Mouse (Mus musculus) urinary bladder, postnatal 36 days (tissue): ENCODE measurements around the gene Liph.
A peak's percentile ranks its signal among the peaks of the same experiment; 100 is the strongest.
"Not testable (repeated sequence)": the region's sequence is repeated elsewhere in the genome, so short reads cannot be mapped to it uniquely, and the experiment has no call there.

Source experiments
- DNase-seq, 2 experiments: peaks; one replicate each; pipeline ENCODE4 v3.0.0; 2022; ENCODE audit warnings: low spot score in 2 of 2, mixed read lengths in 1 of 2

Liph gene

GRCm38 (mm10) chr16:21976203-21976602, 19.3 kb downstream of the Liph start:
- no peak for DNase-seq

- no peak for DNase-seq
These were observed 24.0 kb downstream of the Liph start for GRCm38 (mm10) chr16:21971446-21971845.

- DNase-seq, result no peak
These were observed 24.9 kb downstream of the Liph start for GRCm38 (mm10) chr16:21970536-21970935.

- no peak for DNase-seq
These were observed 25.6 kb downstream of the Liph start for GRCm38 (mm10) chr16:21969874-21970273.

GRCm38 (mm10) chr16:21965576-21965975, 29.9 kb downstream of the Liph start:
- no peak for DNase-seq

- DNase-seq, result no peak
These were observed 39.9 kb downstream of the Liph start for GRCm38 (mm10) chr16:21955591-21955990.

GRCm38 (mm10) chr16:21946761-21947715, 48.4 kb downstream of the Liph start, which contains the start of gene Tmem41a:
TSS of gene Tmem41a (minus strand) at chr16:21947552.
- peak; percentile 89 for DNase-seq

- no peak for DNase-seq
These were observed 67.0 kb downstream of the Liph start for GRCm38 (mm10) chr16:21928471-21928870.

GRCm38 (mm10) chr16:21916681-21917080, 78.8 kb downstream of the Liph start:
- DNase-seq, result no peak

- DNase-seq, result no peak
These were observed 82.1 kb downstream of the Liph start for GRCm38 (mm10) chr16:21913347-21913746.

GRCm38 (mm10) chr16:21908906-21909305, 86.6 kb downstream of the Liph start:
- not testable (repeated sequence) for DNase-seq

- DNase-seq, result no peak
These were observed 88.6 kb downstream of the Liph start for GRCm38 (mm10) chr16:21906902-21907301.

- no peak for DNase-seq
These were observed 89.5 kb downstream of the Liph start for GRCm38 (mm10) chr16:21905996-21906395.

GRCm38 (mm10) chr16:21904636-21905035, 90.8 kb downstream of the Liph start:
- DNase-seq, result no peak
